In the genomic region with DNA sequence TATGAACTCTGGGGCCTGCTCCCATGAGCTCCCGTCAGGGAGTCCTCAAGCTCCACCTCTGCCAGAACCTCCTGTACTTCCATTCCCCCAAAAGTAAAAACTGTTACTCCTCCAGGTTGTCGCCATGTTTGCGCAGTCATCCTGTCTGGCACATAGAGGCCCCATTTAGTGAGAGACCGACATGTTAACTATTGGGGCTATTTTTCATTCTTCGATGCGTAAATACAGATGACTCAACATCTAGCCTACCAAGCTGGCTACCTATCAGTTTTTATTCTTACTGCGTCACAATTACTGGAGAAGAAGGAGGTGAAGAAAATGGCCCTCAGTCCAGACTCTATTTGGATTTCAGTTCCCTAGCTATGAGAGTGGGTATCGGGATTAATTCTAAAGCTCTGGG, we compare ENCODE assay signal across 8 mouse cellular contexts.
DNase-seq lines count a peak whose midpoint lies in the region; ATAC-seq and TF ChIP-seq lines count a peak whose summit lies in the region.

No protein-coding gene starts in this region.

- peak overlapping the region; percentile 67 for H3K4me3 ChIP-seq in lung, embryonic 14.5 days (ENCODE audit: low read depth, low read length)
- H3K4me3 ChIP-seq in embryonic facial prominence, embryonic 14.5 days (ENCODE audit: low read depth, low read length) = peak overlapping the region; percentile 76
- peak overlapping the region; percentile 64 for H3K4me3 ChIP-seq in intestine, embryonic 15.5 days (replicated peaks)
- peak overlapping the region; percentile 70 for H3K4me3 ChIP-seq in neural tube, embryonic 14.5 days (ENCODE audit: low read depth, low read length)

- peak overlapping the region; percentile 100 for H3K4me2 ChIP-seq in lung, embryonic 14.5 days
- peak overlapping the region; percentile 100 for H3K4me2 ChIP-seq in embryonic facial prominence, embryonic 14.5 days (ENCODE audit: low read depth, low read length)
- H3K4me2 ChIP-seq in intestine, embryonic 15.5 days (replicated peaks) = peak overlapping the region; percentile 100
- peak overlapping the region; percentile 100 for H3K4me2 ChIP-seq in neural tube, embryonic 14.5 days (ENCODE audit: low read depth, low read length)

- no peak overlapping the region for H3K27ac ChIP-seq in lung, embryonic 14.5 days (ENCODE audit: low read depth)
- H3K27ac ChIP-seq in embryonic facial prominence, embryonic 14.5 days (replicated peaks; ENCODE audit: low read depth, low read length) = no peak overlapping the region
- no peak overlapping the region for H3K27ac ChIP-seq in intestine, embryonic 15.5 days
- no peak overlapping the region for H3K27ac ChIP-seq in neural tube, embryonic 14.5 days (ENCODE audit: low read depth, low read length)

- WGBS in lung, embryonic 14.5 days = 69% methylated on average over 8 of the region's 8 CpGs
- 67% methylated on average over 8 of the region's 8 CpGs for WGBS in embryonic facial prominence, embryonic 14.5 days
- 79% methylated on average over 8 of the region's 8 CpGs for WGBS in intestine, embryonic 15.5 days
- WGBS in neural tube, embryonic 14.5 days = 70% methylated on average over 8 of the region's 8 CpGs

- H3K9ac ChIP-seq in lung, embryonic 14.5 days = no peak overlapping the region
- H3K9ac ChIP-seq in embryonic facial prominence, embryonic 14.5 days (ENCODE audit: low read depth, low read length) = no peak overlapping the region
- H3K9ac ChIP-seq in intestine, embryonic 15.5 days = no peak overlapping the region
- H3K9ac ChIP-seq in neural tube, embryonic 14.5 days (replicated peaks; ENCODE audit: low read depth, low read length) = no peak overlapping the region

- TF ChIP-seq CTCF in lung, embryonic 14.5 days (IDR thresholded peaks at IDR 0.05; ENCODE audit: low read depth) = no peak

- H3K9me3 ChIP-seq in lung, embryonic 14.5 days (ENCODE audit: low read depth, low read length) = no peaks in the 10 kb centered on the region
- no peaks in the 10 kb centered on the region for H3K9me3 ChIP-seq in embryonic facial prominence, embryonic 14.5 days (ENCODE audit: control insufficient read depth, low read length)
- no peaks in the 10 kb centered on the region for H3K9me3 ChIP-seq in intestine, embryonic 15.5 days
- no peaks in the 10 kb centered on the region for H3K9me3 ChIP-seq in neural tube, embryonic 14.5 days (ENCODE audit: control insufficient read depth, low read length)

- no peak for ATAC-seq in lung, embryonic 14.5 days (ENCODE audit: insufficient read depth)
- no peak for ATAC-seq in embryonic facial prominence, embryonic 14.5 days (ENCODE audit: low read depth)
- no peak for ATAC-seq in intestine, embryonic 15.5 days
- no peak for ATAC-seq in neural tube, embryonic 14.5 days (ENCODE audit: low read depth)
- ATAC-seq in megakaryocyte progenitor cell, adult 5-6 weeks (replicated peaks; ENCODE audit: poor library complexity) = no peak

- peaks cover 56% of the 10 kb centered on the region for H3K27me3 ChIP-seq in lung, embryonic 14.5 days (ENCODE audit: insufficient read depth, low read length)
- H3K27me3 ChIP-seq in embryonic facial prominence, embryonic 14.5 days (replicated peaks; ENCODE audit: control insufficient read depth, insufficient read depth, low read length) = peaks cover 62% of the 10 kb centered on the region
- H3K27me3 ChIP-seq in intestine, embryonic 15.5 days (replicated peaks) = peaks cover 44% of the 10 kb centered on the region
- H3K27me3 ChIP-seq in neural tube, embryonic 14.5 days (ENCODE audit: control insufficient read depth, insufficient read depth, low read length) = peaks cover 28% of the 10 kb centered on the region

- DNase-seq in lung, embryonic 14.5 days = no peak
- no peak for DNase-seq in lung, postnatal 14 days
- DNase-seq in embryonic facial prominence, embryonic 14.5 days (ENCODE audit: low spot score) = no peak
- DNase-seq in adrenal gland, adult 8-10 months = no peak
- DNase-seq in ovary, adult 18-20 months (ENCODE audit: low spot score) = no peak

- no peaks in the 10 kb centered on the region for H3K36me3 ChIP-seq in lung, embryonic 14.5 days (ENCODE audit: insufficient read depth)
- no peaks in the 10 kb centered on the region for H3K36me3 ChIP-seq in embryonic facial prominence, embryonic 14.5 days (ENCODE audit: control insufficient read depth, insufficient read depth, low read length)
- H3K36me3 ChIP-seq in intestine, embryonic 15.5 days = no peaks in the 10 kb centered on the region
- H3K36me3 ChIP-seq in neural tube, embryonic 14.5 days (ENCODE audit: control insufficient read depth, insufficient read depth, low read length) = no peaks in the 10 kb centered on the region

- H3K4me1 ChIP-seq in lung, embryonic 14.5 days (ENCODE audit: insufficient read depth) = peaks cover 8% of the 10 kb centered on the region
- peaks cover 27% of the 10 kb centered on the region for H3K4me1 ChIP-seq in embryonic facial prominence, embryonic 14.5 days (ENCODE audit: control insufficient read depth, insufficient read depth, low read length)
- H3K4me1 ChIP-seq in intestine, embryonic 15.5 days (replicated peaks) = peaks cover 26% of the 10 kb centered on the region
- peaks cover 17% of the 10 kb centered on the region for H3K4me1 ChIP-seq in neural tube, embryonic 14.5 days (ENCODE audit: control insufficient read depth, insufficient read depth, low read length)
